Mouse (Mus musculus) MEL (cell line): ENCODE data around the gene Creld2. TPM values are rescaled to one million over a fixed set of nuclear protein-coding genes. Genes with fewer than 3 reads are reported as not detected.
A peak's percentile ranks its signal among the peaks of the same experiment; 100 is the strongest.

Experiments used
- DNase-seq: peaks from one replicate; pipeline ENCODE4 v3.0.0; 2011; ENCODE audit warnings: low read depth, low spot score
- H3K27ac ChIP-seq: 2 replicates; pipeline ENCODE4 v1.5.1; 2012; ENCODE audit warnings: low read depth, mild to moderate bottlenecking, control low read depth, low read length, moderate library complexity; ENCODE audit not compliant: control insufficient read depth
- H3K27me3 ChIP-seq, 2 experiments: fragments of 150-350 bp in 1 of 2; sonication (generic) in 1 of 2; 2 replicates each; pipeline ENCODE4 v1.6.1; 2012; ENCODE audit warnings: low read length in 2 of 2, mild to moderate bottlenecking in 2 of 2, improper control_type of control experiment in 1 of 2, moderate library complexity in 1 of 2; ENCODE audit not compliant: insufficient read depth in 2 of 2, control insufficient read depth in 1 of 2
- H3K36me3 ChIP-seq, 2 experiments: 2 replicates each; pipeline ENCODE4 v1.6.1; 2012 to 2014; ENCODE audit warnings: low read length in 2 of 2, improper control_type of control experiment in 1 of 2, inconsistent platforms in 1 of 2, mild to moderate bottlenecking in 1 of 2; ENCODE audit not compliant: insufficient read depth in 2 of 2, control insufficient read depth in 1 of 2
- H3K4me1 ChIP-seq, 2 experiments: fragments of 150-350 bp in 1 of 2; sonication (generic) in 1 of 2; 2 replicates each; pipeline ENCODE4 v1.6.1; 2012; ENCODE audit warnings: low read length in 2 of 2, improper control_type of control experiment in 1 of 2, mild to moderate bottlenecking in 1 of 2; ENCODE audit not compliant: insufficient read depth in 2 of 2, control insufficient read depth in 1 of 2
- H3K4me3 ChIP-seq, 2 experiments: fragments of 150-350 bp in 1 of 2; sonication (generic) in 1 of 2; 2 replicates each; pipeline ENCODE4 v1.5.1; 2012; ENCODE audit warnings: low read depth in 2 of 2, low read length in 2 of 2, mild to moderate bottlenecking in 2 of 2, moderate library complexity in 2 of 2, control low read depth in 1 of 2, improper control_type of control experiment in 1 of 2; ENCODE audit not compliant: control insufficient read depth in 1 of 2, insufficient read depth in 1 of 2
- H3K79me2 ChIP-seq: 2 replicates; pipeline ENCODE4 v1.6.1; 2012; ENCODE audit warnings: mild to moderate bottlenecking, low read length, moderate library complexity; ENCODE audit not compliant: control insufficient read depth, poor library complexity, insufficient read depth
- H3K9ac ChIP-seq: 2 replicates; pipeline ENCODE4 v1.6.1; 2012; ENCODE audit warnings: low read depth, mild to moderate bottlenecking, control low read depth, low read length, moderate library complexity; ENCODE audit not compliant: control insufficient read depth, poor library complexity, severe bottlenecking
- H3K9me3 ChIP-seq: fragments of 150-350 bp; sonication (generic); replicated peaks from 2 replicates; pipeline ENCODE4 v1.6.1; 2012; ENCODE audit warnings: mild to moderate bottlenecking, low read length, improper control_type of control experiment, moderate library complexity; ENCODE audit not compliant: insufficient read depth
- BHLHE40 ChIP-seq: IDR thresholded peaks from 2 replicates; pipeline ENCODE4 v1.6.1; 2012; ENCODE audit warnings: low read depth, mild to moderate bottlenecking, inconsistent platforms, low read length, improper control_type of control experiment, borderline replicate concordance
- CHD1 ChIP-seq: IDR thresholded peaks from 2 replicates; pipeline ENCODE4 v1.6.1; 2012; ENCODE audit warnings: low read depth, mild to moderate bottlenecking, inconsistent platforms, low read length, improper control_type of control experiment
- ELF1 ChIP-seq: IDR thresholded peaks from 2 replicates; pipeline ENCODE4 v1.6.1; 2014; ENCODE audit warnings: low read depth, mild to moderate bottlenecking, inconsistent platforms, low read length, improper control_type of control experiment, moderate library complexity
- EP300 ChIP-seq, 2 experiments: IDR thresholded peaks; 2 replicates each; pipeline ENCODE4 v1.6.1; 2011; ENCODE audit warnings: improper control_type of control experiment in 2 of 2, low read length in 2 of 2, low read depth in 1 of 2, mild to moderate bottlenecking in 1 of 2
- GABPA ChIP-seq: IDR thresholded peaks from 2 replicates; pipeline ENCODE4 v1.6.1; 2012; ENCODE audit warnings: low read depth, mild to moderate bottlenecking, inconsistent platforms, low read length, improper control_type of control experiment, moderate library complexity
- HCFC1 ChIP-seq: IDR thresholded peaks from 2 replicates; pipeline ENCODE4 v1.6.1; 2012; ENCODE audit warnings: low read depth, mild to moderate bottlenecking, inconsistent platforms, low read length, improper control_type of control experiment, moderate library complexity
- KAT2A ChIP-seq: conservative IDR thresholded peaks from 2 replicates; pipeline ENCODE4 v1.6.1; 2012; ENCODE audit warnings: low read depth, low read length, improper control_type of control experiment, inconsistent platforms
- MXI1 ChIP-seq: IDR thresholded peaks from 2 replicates; pipeline ENCODE4 v1.6.1; 2011; ENCODE audit warnings: mild to moderate bottlenecking, low read depth, low read length, improper control_type of control experiment
- MYB ChIP-seq: IDR thresholded peaks from 2 replicates; pipeline ENCODE4 v1.6.1; 2011; ENCODE audit warnings: mild to moderate bottlenecking, low read depth, low read length, improper control_type of control experiment
- NRF1 ChIP-seq: IDR thresholded peaks from 2 replicates; pipeline ENCODE4 v1.6.1; 2014; ENCODE audit warnings: low read depth, mild to moderate bottlenecking, inconsistent platforms, low read length, improper control_type of control experiment, moderate library complexity; ENCODE audit not compliant: poor library complexity, insufficient read depth, severe bottlenecking
- POLR2A ChIP-seq, 2 experiments: IDR thresholded peaks; 2 replicates each; pipeline ENCODE4 v1.6.1; 2011 to 2012; ENCODE audit warnings: low read length in 2 of 2, mild to moderate bottlenecking in 2 of 2, control low read depth in 1 of 2, improper control_type of control experiment in 1 of 2, low read depth in 1 of 2, moderate library complexity in 1 of 2; ENCODE audit not compliant: control insufficient read depth in 1 of 2, insufficient read depth in 1 of 2, poor library complexity in 1 of 2
- POLR2AphosphoS5 ChIP-seq: IDR thresholded peaks from 2 replicates; pipeline ENCODE4 v1.6.1; 2012; ENCODE audit warnings: low read depth, borderline replicate concordance, mild to moderate bottlenecking, inconsistent platforms, low read length, moderate library complexity, mixed read lengths
- RCOR1 ChIP-seq: IDR thresholded peaks from 2 replicates; pipeline ENCODE4 v1.6.1; 2012; ENCODE audit warnings: low read depth, mild to moderate bottlenecking, inconsistent platforms, low read length, improper control_type of control experiment
- SIN3A ChIP-seq: IDR thresholded peaks from 2 replicates; pipeline ENCODE4 v1.6.1; 2012; ENCODE audit warnings: low read length, improper control_type of control experiment, inconsistent platforms
- TBP ChIP-seq: IDR thresholded peaks from 2 replicates; pipeline ENCODE4 v1.8.0; 2011; ENCODE audit warnings: low read depth, low read length, improper control_type of control experiment
- ZC3H11A ChIP-seq: IDR thresholded peaks from 2 replicates; pipeline ENCODE4 v1.6.1; 2012; ENCODE audit warnings: low read depth, mild to moderate bottlenecking, inconsistent platforms, low read length, improper control_type of control experiment
- ZKSCAN1 ChIP-seq: IDR thresholded peaks from 2 replicates; pipeline ENCODE4 v1.6.1; 2012; ENCODE audit warnings: low read depth, mild to moderate bottlenecking, inconsistent platforms, low read length, improper control_type of control experiment, moderate library complexity
- ZMIZ1 ChIP-seq: IDR thresholded peaks from 2 replicates; pipeline ENCODE4 v1.6.1; 2012; ENCODE audit warnings: low read depth, mild to moderate bottlenecking, inconsistent platforms, low read length, improper control_type of control experiment, moderate library complexity
- ZNF384 ChIP-seq: IDR thresholded peaks from 2 replicates; pipeline ENCODE4 v1.6.1; 2012; ENCODE audit warnings: low read depth, mild to moderate bottlenecking, inconsistent platforms, low read length, improper control_type of control experiment
- polyA plus RNA-seq, 2 experiments: library from polyadenylated mRNA; stranded (reverse) in 1 of 2; unstranded in 1 of 2; fragments of >175 nt in 1 of 2; fragments of >200 nt in 1 of 2; gene quantifications; 2 replicates each; pipeline versions ENCODE4 v1.2.1 to v1.2.4; 2012; ENCODE audit warnings: low replicate concordance in 2 of 2, low read depth in 1 of 2; ENCODE audit not compliant: insufficient read length in 2 of 2, insufficient read depth in 1 of 2, missing spikeins in 1 of 2
- total RNA-seq: library from RNA; depleted of rRNA; stranded (reverse); fragments of 300-350 nt; gene quantifications from 2 replicates; pipeline ENCODE4 v1.2.3, GENCODE M21; 2012

Creld2 gene
- total and polyA plus RNA-seq, 3 experiments: 118 to 188 TPM; not detected in 1

- Histone ChIP-seq H3K36me3 (no peaks in the 10 kb centered on the region), H3K4me3 (no peak overlapping the region), H3K27me3 (no peaks in the 10 kb centered on the region), H3K27ac (no peak overlapping the region), H3K9me3 (no peaks in the 10 kb centered on the region), H3K79me2 (no peaks in the 10 kb centered on the region; the same call in 1 of the 2 replicates), H3K9ac (no peak overlapping the region), H3K4me1 (peaks cover 0 to 2% of the 10 kb centered on the region in 2 experiments; a peak in 1 of 4 replicates)
- DNase-seq: peak; percentile 23
- TF ChIP-seq ZC3H11A (no peak), GABPA (no peak), EP300 (IDR thresholded peaks at IDR 0.05; ENCODE audit: low read depth in 1 of 2, low read length in 2 of 2) (no peak), ZKSCAN1 (no peak), ZNF384 (no peak), MXI1 (no peak), ZMIZ1 (no peak), BHLHE40 (no peak), RCOR1 (no peak), NRF1 (no peak), ELF1 (no peak), POLR2A (IDR thresholded peaks at IDR 0.05; ENCODE audit: control insufficient read depth in 1 of 2, insufficient read depth in 1 of 2, low read depth in 1 of 2, low read length in 2 of 2, poor library complexity in 1 of 2) (no peak), MYB (no peak), TBP (no peak), KAT2A (no peak), SIN3A (no peak), HCFC1 (no peak), POLR2AphosphoS5 (no peak)
These were observed 16.6 kb downstream of the Creld2 start for GRCm38 (mm10) chr15:88836031-88836430.

GRCm38 (mm10) chr15:88836571-88836970 is 17.1 kb downstream of the Creld2 start:
- no peaks in the 10 kb centered on the region for H3K36me3 ChIP-seq

More at GRCm38 (mm10) chr15:88836571-88836970, 17.1 kb downstream of the Creld2 start:
- no peak overlapping the region for H3K4me3 ChIP-seq
- no peak for TF ChIP-seq ZC3H11A
- no peak for TF ChIP-seq CHD1
- H3K27me3 ChIP-seq: no peaks in the 10 kb centered on the region
- H3K4me1 ChIP-seq: peaks cover 0 to 2% of the 10 kb centered on the region in 2 experiments; a peak in 1 of 4 replicates
- H3K9me3 ChIP-seq: no peaks in the 10 kb centered on the region
- no peak for DNase-seq
- no peaks in the 10 kb centered on the region; the same call in 1 of the 2 replicates for H3K79me2 ChIP-seq
- no peak overlapping the region for H3K27ac ChIP-seq
- H3K9ac ChIP-seq: no peak overlapping the region
